Mouse (Mus musculus): ENCODE data around the gene Tsku. TPM values are rescaled to one million over a fixed set of nuclear protein-coding genes. Genes with fewer than 3 reads are reported as not detected.

Gene Tsku
- polyA plus RNA-seq, 2 experiments, result 1.9 TPM

DNA sequence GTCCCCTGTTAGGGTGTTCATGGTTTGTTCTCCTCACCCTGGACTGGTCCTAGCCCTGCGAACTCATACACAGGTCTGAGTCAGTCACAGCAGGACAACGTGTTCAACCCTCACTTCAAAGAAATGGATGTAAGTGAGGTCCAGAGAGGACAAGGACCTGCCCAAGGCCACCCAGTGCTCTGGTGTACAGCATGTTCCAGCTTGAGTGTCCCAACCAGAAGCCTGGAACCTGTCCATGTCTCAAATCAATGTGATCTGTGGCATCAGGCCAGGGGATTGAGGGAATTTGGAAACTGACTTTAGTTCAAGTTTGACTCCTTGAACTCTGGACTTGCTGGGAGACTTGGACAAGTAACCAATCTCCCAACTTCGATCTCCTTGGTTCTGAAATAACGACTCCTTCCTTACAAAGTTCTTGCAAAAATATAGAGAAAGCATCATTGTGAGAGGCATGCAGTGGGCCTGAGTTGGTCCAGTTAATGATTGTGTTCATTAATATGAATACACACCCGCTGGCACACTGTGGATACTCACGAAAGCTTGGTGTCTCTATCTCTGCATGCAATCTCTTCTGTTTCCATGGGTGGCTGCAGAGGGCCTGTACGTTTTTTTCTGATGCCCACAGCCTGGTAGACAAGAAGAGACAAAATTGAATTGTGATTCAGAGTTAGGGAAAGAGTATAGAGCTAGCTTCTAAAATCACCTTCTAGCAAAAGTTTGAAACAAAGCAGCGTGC lies 31.5 kb upstream of the Tsku start:
- Histone ChIP-seq H3K9ac (replicated peaks) (no peak overlapping the region), H3K27ac (no peak overlapping the region), H3K4me2 (ENCODE audit: low read depth) (no peak overlapping the region), H3K27me3 (ENCODE audit: control insufficient read depth, insufficient read depth, low read length) (no peaks in the 10 kb centered on the region), H3K9me3 (ENCODE audit: control insufficient read depth, low read length) (no peaks in the 10 kb centered on the region), H3K36me3 (replicated peaks; ENCODE audit: control insufficient read depth, insufficient read depth, low read depth) (no peaks in the 10 kb centered on the region), H3K4me3 (ENCODE audit: insufficient read depth in 1 of 2, low read depth in 2 of 2, low read length in 2 of 2) (no peak overlapping the region), H3K4me1 (replicated peaks; ENCODE audit: control insufficient read depth in 2 of 2, insufficient read depth in 2 of 2, low read length in 1 of 2) (no peaks in the 10 kb centered on the region)
- no peak for ATAC-seq (ENCODE audit: insufficient read depth)
- TF ChIP-seq EP300 (IDR thresholded peaks at IDR 0.05; ENCODE audit: low read depth), result no peak
- no peak for TF ChIP-seq CTCF (IDR thresholded peaks at IDR 0.05; ENCODE audit: low read depth)
- 59% methylated on average over 8 of the region's 8 CpGs for WGBS (ENCODE audit: insufficient replicate concordance)
- DNase-seq (ENCODE audit: low read depth in 3 of 3, low spot score in 3 of 3), result no peak

DNA sequence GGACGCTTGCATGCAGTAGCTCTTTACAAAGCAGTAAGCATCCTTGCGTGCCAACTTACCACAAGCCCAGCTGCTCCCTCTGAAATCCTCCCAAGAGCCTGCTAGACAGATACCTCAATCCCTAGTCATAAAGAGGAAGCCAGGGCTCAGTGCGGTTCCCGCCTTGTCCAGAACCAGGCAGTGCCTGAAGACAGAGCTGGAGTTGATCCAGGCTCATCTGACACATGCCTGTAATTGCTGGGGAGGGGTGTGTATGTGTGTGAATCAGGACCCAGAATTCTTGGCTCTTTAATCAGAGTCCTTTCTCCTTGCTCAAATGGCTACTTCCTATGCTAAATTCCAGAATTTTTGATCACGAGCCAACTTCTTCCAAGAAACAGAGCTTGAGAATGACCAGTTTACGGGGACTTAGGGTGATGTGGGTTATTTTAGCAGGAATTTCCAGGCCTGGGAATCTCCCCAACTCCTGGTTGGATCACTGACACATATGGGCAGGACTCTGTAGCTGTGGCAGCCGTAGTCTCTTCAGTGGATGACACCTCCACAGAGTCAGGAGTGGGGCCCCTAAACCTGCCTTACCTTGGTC lies 30.3 kb upstream of the Tsku start:
- WGBS (ENCODE audit: insufficient replicate concordance), result 70% methylated on average over 7 of the region's 7 CpGs
- Histone ChIP-seq H3K36me3 (replicated peaks; ENCODE audit: control insufficient read depth, insufficient read depth, low read depth) (no peaks in the 10 kb centered on the region), H3K4me1 (replicated peaks; ENCODE audit: control insufficient read depth in 2 of 2, insufficient read depth in 2 of 2, low read length in 1 of 2) (no peaks in the 10 kb centered on the region), H3K27me3 (ENCODE audit: control insufficient read depth, insufficient read depth, low read length) (no peaks in the 10 kb centered on the region), H3K27ac (no peak overlapping the region), H3K9me3 (ENCODE audit: control insufficient read depth, low read length) (no peaks in the 10 kb centered on the region), H3K9ac (replicated peaks) (no peak overlapping the region), H3K4me3 (ENCODE audit: insufficient read depth in 1 of 2, low read depth in 2 of 2, low read length in 2 of 2) (no peak overlapping the region), H3K4me2 (ENCODE audit: low read depth) (no peak overlapping the region)
- DNase-seq (ENCODE audit: low read depth in 3 of 3, low spot score in 3 of 3) (no peak), ATAC-seq (ENCODE audit: insufficient read depth) (no peak)
- no peak for TF ChIP-seq EP300 (IDR thresholded peaks at IDR 0.05; ENCODE audit: low read depth)
- no peak for TF ChIP-seq CTCF (IDR thresholded peaks at IDR 0.05; ENCODE audit: low read depth)

DNA sequence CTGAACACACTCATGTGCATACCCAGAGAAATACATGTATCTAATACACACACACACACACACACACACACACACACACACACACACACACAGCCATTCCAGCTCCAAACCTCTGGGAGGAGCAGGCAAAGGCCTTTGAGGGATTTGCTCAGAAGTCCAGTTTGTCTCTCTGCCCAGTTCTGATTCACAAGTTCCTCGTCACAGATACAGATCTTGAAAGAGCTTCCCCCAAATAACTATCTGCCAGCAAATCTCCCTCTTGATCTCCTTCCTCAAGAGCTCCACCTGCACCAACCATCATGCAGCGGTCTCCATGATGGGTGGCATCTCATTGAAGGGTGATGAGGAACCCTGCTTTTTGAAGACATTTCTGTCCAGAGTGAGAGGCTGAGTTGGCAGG lies 29.4 kb upstream of the Tsku start:
- Histone ChIP-seq H3K9me3 (ENCODE audit: control insufficient read depth, low read length) (no peaks in the 10 kb centered on the region), H3K36me3 (replicated peaks; ENCODE audit: control insufficient read depth, insufficient read depth, low read depth) (no peaks in the 10 kb centered on the region), H3K9ac (replicated peaks) (no peak overlapping the region), H3K4me1 (replicated peaks; ENCODE audit: control insufficient read depth in 2 of 2, insufficient read depth in 2 of 2, low read length in 1 of 2) (no peaks in the 10 kb centered on the region), H3K4me2 (ENCODE audit: low read depth) (no peak overlapping the region), H3K27me3 (ENCODE audit: control insufficient read depth, insufficient read depth, low read length) (no peaks in the 10 kb centered on the region), H3K4me3 (ENCODE audit: insufficient read depth in 1 of 2, low read depth in 2 of 2, low read length in 2 of 2) (no peak overlapping the region), H3K27ac (no peak overlapping the region)
- 40% methylated on average over 2 of the region's 2 CpGs for WGBS (ENCODE audit: insufficient replicate concordance)
- no peak for TF ChIP-seq CTCF (IDR thresholded peaks at IDR 0.05; ENCODE audit: low read depth)
- TF ChIP-seq EP300 (IDR thresholded peaks at IDR 0.05; ENCODE audit: low read depth), result no peak
- no peak for ATAC-seq (ENCODE audit: insufficient read depth)
- DNase-seq (ENCODE audit: low read depth in 3 of 3, low spot score in 3 of 3), result no peak

DNA sequence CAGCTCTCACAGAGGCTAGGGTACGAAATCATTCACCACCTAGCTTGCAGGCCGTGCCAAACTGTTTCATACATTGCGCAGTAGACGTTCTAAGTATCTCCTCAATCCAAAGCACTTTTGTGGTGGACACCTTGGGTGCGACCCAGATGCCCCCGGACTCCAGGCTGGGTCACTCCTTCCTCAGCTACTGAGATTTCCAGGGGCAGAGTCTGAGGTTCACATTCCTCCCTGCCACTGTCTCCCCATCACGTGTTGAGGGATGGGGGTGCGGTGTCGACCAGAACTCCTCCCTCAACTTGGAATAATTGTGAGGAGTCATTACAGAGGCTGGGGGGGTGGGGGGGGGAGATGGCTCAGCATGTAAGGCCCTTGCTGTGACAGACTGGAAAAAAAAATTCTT lies 28.5 kb upstream of the Tsku start:
- Histone ChIP-seq H3K27ac (no peak overlapping the region), H3K4me1 (replicated peaks; ENCODE audit: control insufficient read depth in 2 of 2, insufficient read depth in 2 of 2, low read length in 1 of 2) (no peaks in the 10 kb centered on the region), H3K36me3 (replicated peaks; ENCODE audit: control insufficient read depth, insufficient read depth, low read depth) (no peaks in the 10 kb centered on the region), H3K4me3 (ENCODE audit: insufficient read depth in 1 of 2, low read depth in 2 of 2, low read length in 2 of 2) (no peak overlapping the region), H3K4me2 (ENCODE audit: low read depth) (no peak overlapping the region), H3K27me3 (ENCODE audit: control insufficient read depth, insufficient read depth, low read length) (no peaks in the 10 kb centered on the region), H3K9me3 (ENCODE audit: control insufficient read depth, low read length) (no peaks in the 10 kb centered on the region), H3K9ac (replicated peaks) (no peak overlapping the region)
- TF ChIP-seq EP300 (IDR thresholded peaks at IDR 0.05; ENCODE audit: low read depth) (no peak), CTCF (IDR thresholded peaks at IDR 0.05; ENCODE audit: low read depth) (no peak)
- ATAC-seq (ENCODE audit: insufficient read depth), result no peak
- WGBS (ENCODE audit: insufficient replicate concordance), result 71% methylated on average over 9 of the region's 9 CpGs
- no peak for DNase-seq (ENCODE audit: low read depth in 3 of 3, low spot score in 3 of 3)

DNA sequence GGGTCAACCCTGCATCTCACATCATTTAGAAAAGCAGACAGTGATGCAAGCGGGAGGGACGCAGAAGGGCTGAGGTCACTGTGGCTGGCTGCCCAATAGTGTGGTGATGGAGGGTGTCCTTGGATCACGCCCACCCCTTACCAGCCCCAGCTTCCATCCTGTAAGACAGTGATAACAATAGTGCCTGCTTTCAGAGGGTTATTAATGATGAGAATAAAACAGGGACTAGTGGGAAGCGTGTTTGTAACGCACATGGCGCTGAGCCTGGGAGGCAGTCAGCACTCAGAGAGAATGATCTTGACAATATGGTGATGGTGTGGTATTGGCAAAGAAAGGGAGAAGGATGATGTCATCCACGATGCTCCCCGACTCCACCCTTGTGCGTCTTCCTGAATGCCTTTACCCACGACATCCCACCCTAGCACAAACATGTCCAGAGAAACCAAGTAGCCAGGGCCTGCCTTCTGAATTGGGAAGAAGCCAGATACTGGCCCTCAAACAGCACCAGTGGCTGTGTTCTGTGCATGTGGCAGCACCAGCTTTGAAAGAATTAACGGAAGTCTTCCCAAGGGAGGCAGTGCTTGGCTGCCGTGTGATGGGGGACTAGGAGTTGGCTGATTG lies 27.9 kb upstream of the Tsku start:
- H3K9me3 ChIP-seq (ENCODE audit: control insufficient read depth, low read length), result no peaks in the 10 kb centered on the region
- ATAC-seq (ENCODE audit: insufficient read depth) (no peak), DNase-seq (ENCODE audit: low read depth in 3 of 3, low spot score in 3 of 3) (no peak)
- no peaks in the 10 kb centered on the region for H3K27me3 ChIP-seq (ENCODE audit: control insufficient read depth, insufficient read depth, low read length)
- H3K4me2 ChIP-seq (ENCODE audit: low read depth), result no peak overlapping the region
- no peak overlapping the region for H3K4me3 ChIP-seq (ENCODE audit: insufficient read depth in 1 of 2, low read depth in 2 of 2, low read length in 2 of 2)
- H3K9ac ChIP-seq (replicated peaks), result no peak overlapping the region
- peaks cover 0 to 4% of the 10 kb centered on the region in 2 experiments; a peak in 2 of 4 replicates for H3K4me1 ChIP-seq (replicated peaks; ENCODE audit: control insufficient read depth in 2 of 2, insufficient read depth in 2 of 2, low read length in 1 of 2)
- TF ChIP-seq CTCF (IDR thresholded peaks at IDR 0.05; ENCODE audit: low read depth) (no peak), EP300 (IDR thresholded peaks at IDR 0.05; ENCODE audit: low read depth) (no peak)
- WGBS (ENCODE audit: insufficient replicate concordance), result 68% methylated on average over 12 of the region's 12 CpGs
- H3K36me3 ChIP-seq (replicated peaks; ENCODE audit: control insufficient read depth, insufficient read depth, low read depth), result no peaks in the 10 kb centered on the region
- H3K27ac ChIP-seq, result no peak overlapping the region

Data from liver, embryonic 14.5 days (tissue).